Mouse (Mus musculus) embryonic facial prominence, embryonic 14.5 days (tissue): Measurements from ENCODE around the gene Gckr. TPM values are rescaled to one million over a fixed set of nuclear protein-coding genes. Genes with fewer than 3 reads are reported as not detected.
"Not testable (repeated sequence)": the region's sequence is repeated elsewhere in the genome, so short reads cannot be mapped to it uniquely, and the experiment has no call there.

ENCODE experiments used
- ATAC-seq: fragments of 200-750 bp; cut with Nextera tagmentation; 2 replicates; pipeline ENCODE4 v1.8.0; 2017; ENCODE audit warnings: low read depth, moderate number of reproducible peaks, moderate TSS enrichment
- DNase-seq: peaks from one replicate; pipeline ENCODE4 v3.0.0-alpha.2; 2015; ENCODE audit warnings: low spot score
- H3K27ac ChIP-seq: fragments of 300-500 bp; sonication (generic); replicated peaks from 2 replicates; pipeline ENCODE4 v1.5.1; 2014; ENCODE audit warnings: low read depth, mild to moderate bottlenecking, low read length, moderate library complexity
- H3K27me3 ChIP-seq: fragments of 300-500 bp; sonication (generic); replicated peaks from 2 replicates; pipeline ENCODE4 v1.6.1; 2014; ENCODE audit warnings: low read length; ENCODE audit not compliant: control insufficient read depth, insufficient read depth
- H3K36me3 ChIP-seq: fragments of 300-500 bp; sonication (generic); 2 replicates; pipeline ENCODE4 v1.6.1; 2014; ENCODE audit warnings: low read length, mixed read lengths; ENCODE audit not compliant: control insufficient read depth, insufficient read depth
- H3K4me1 ChIP-seq: fragments of 300-500 bp; sonication (generic); 2 replicates; pipeline ENCODE4 v1.6.1; 2014; ENCODE audit warnings: antibody characterized with exemption, low read length; ENCODE audit not compliant: control insufficient read depth, insufficient read depth
- H3K4me2 ChIP-seq: fragments of 300-500 bp; sonication (generic); 2 replicates; pipeline ENCODE4 v1.6.1; 2014; ENCODE audit warnings: low read depth, mild to moderate bottlenecking, low read length, moderate library complexity, mixed read lengths
- H3K4me3 ChIP-seq: fragments of 300-500 bp; sonication (generic); 2 replicates; pipeline ENCODE4 v1.5.1; 2014; ENCODE audit warnings: low read depth, mild to moderate bottlenecking, low read length
- H3K9ac ChIP-seq: fragments of 300-500 bp; sonication (generic); 2 replicates; pipeline ENCODE4 v1.6.1; 2014; ENCODE audit warnings: low read depth, mild to moderate bottlenecking, low read length, moderate library complexity, mixed read lengths
- H3K9me3 ChIP-seq: fragments of 300-500 bp; sonication (generic); 2 replicates; pipeline ENCODE4 v1.6.1; 2016; ENCODE audit warnings: low read length; ENCODE audit not compliant: control insufficient read depth
- WGBS: fragments of 180-500 bp; shearing (Covaris S2); extraction: QIAGEN DNeasy Blood & Tissue Kit; methylation state at CpG from one replicate; pipeline ENCODE4 v1.1.7; 2014; 5-methylcytosine and 5-hydroxymethylcytosine counted together
- polyA plus RNA-seq: library from polyadenylated mRNA; unstranded; fragments of >200 nt; fragmentation: Nextera tagmentation; extraction: Ambion mirVana; gene quantifications from 2 replicates; pipeline ENCODE4 v1.2.1, GENCODE M21; 2014

Gene Gckr
- polyA plus RNA-seq, 1 experiment from 2014 or later: 0.31 TPM

DNA sequence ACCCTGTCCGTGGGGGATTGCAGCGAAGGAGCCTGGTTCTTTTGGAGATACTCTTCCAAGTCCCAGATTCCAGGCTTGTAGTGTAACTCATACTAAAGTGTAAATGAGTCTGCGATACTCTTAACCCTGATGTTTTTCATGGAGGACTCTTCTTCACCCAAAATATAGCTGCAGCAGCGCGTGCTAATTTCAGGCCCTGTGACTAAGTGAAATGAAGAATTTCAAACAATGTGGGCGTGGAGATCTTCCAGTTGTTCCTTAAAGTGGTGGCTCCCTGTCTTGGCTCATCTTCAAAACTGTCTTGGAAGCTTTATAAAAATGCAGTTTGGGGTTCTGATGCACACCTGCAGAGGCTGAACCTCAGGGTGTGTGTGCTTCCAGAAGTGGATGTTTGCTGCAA, 5.8 kb downstream of the Gckr start:
- WGBS: 86% methylated on average over 6 of the region's 6 CpGs

DNA sequence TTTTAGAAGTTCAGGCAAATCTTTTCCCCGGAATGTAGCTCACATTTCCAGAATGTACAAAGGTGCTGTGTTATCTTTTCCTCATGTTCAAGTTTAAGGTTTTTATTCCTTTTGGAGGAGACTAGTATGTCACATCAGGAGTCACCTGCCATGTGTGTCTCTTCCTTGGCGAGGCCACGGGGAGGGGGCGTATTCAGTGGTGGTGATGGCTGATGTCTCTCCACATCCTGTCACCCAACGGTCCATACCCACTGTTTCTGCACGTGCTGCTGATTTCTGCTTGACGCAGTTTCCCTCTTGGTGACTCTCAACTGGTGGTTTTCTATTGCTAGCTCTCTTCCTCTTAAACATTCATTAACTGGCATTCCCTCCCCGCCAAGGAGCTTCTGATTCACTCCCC, 15.6 kb downstream of the Gckr start:
- ATAC-seq (no peak), DNase-seq (no peak)
- no peak overlapping the region for H3K27ac ChIP-seq
- no peak overlapping the region for H3K4me3 ChIP-seq
- H3K9me3 ChIP-seq: no peaks in the 10 kb centered on the region
- no peak overlapping the region for H3K9ac ChIP-seq
- H3K36me3 ChIP-seq: no peaks in the 10 kb centered on the region
- no peaks in the 10 kb centered on the region for H3K27me3 ChIP-seq
- WGBS: 85% methylated on average over 8 of the region's 8 CpGs
- no peak overlapping the region for H3K4me2 ChIP-seq
- no peaks in the 10 kb centered on the region for H3K4me1 ChIP-seq

More for the DNA sequence above, 5.8 kb downstream of the Gckr start:
- H3K27ac ChIP-seq: no peak overlapping the region
- H3K27me3 ChIP-seq: no peaks in the 10 kb centered on the region
- H3K4me1 ChIP-seq: no peaks in the 10 kb centered on the region
- H3K4me3 ChIP-seq: no peak overlapping the region
- H3K36me3 ChIP-seq: no peaks in the 10 kb centered on the region
- DNase-seq: peak; percentile 5
- H3K4me2 ChIP-seq: no peak overlapping the region
- ATAC-seq: no peak
- H3K9me3 ChIP-seq: 0 out of 2 replicates have a peak, but pooled peaks cover 5% of the 10 kb centered on the region
- H3K9ac ChIP-seq: no peak overlapping the region

DNA sequence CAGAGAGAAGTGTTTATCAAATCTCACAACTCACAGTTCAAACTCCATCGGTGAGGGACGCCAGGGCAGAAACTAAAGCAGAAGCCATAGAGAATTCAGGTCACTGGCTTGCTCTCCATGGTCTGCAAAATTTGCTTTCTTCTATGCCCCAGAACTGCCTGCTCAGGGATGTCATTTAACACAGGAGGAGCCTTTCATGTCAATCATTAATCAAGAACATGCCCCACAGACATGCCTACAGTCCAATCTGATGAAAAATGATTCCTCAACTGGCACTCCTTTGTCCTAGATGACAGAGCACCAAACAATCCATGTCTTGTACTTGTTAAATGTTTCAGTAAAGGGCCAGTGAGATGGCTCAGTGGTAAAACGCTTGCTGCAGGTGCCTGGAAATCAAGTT, 25.5 kb downstream of the Gckr start:
- Histone ChIP-seq H3K4me3 (no peak overlapping the region), H3K36me3 (no peaks in the 10 kb centered on the region), H3K9me3 (no peaks in the 10 kb centered on the region), H3K27ac (no peak overlapping the region), H3K27me3 (no peaks in the 10 kb centered on the region), H3K4me2 (no peak overlapping the region), H3K4me1 (no peaks in the 10 kb centered on the region), H3K9ac (no peak overlapping the region)
- ATAC-seq (no peak), DNase-seq (no peak)
- WGBS: 89% methylated on average over 3 of the region's 3 CpGs

DNA sequence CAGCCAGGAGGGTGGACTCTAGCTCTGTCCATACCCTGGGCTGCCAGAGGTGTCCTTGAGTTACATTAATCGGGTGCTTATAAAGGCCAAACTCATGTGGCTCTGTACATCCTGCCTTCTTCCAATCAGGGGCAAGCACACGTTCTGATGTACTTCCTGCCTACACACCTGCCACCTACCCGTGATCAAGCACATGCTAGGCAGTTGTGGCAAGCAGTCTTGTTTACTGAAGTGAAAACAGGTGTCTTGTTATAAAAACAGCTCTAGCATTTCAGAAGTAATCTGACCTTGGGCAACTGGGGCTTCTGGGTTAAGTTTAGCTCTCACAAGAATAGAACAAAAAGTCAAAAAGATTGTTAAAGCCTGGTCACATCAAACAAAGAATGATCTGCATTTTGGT, 26.8 kb downstream of the Gckr start:
- 48% methylated on average over 3 of the region's 3 CpGs for WGBS

DNA sequence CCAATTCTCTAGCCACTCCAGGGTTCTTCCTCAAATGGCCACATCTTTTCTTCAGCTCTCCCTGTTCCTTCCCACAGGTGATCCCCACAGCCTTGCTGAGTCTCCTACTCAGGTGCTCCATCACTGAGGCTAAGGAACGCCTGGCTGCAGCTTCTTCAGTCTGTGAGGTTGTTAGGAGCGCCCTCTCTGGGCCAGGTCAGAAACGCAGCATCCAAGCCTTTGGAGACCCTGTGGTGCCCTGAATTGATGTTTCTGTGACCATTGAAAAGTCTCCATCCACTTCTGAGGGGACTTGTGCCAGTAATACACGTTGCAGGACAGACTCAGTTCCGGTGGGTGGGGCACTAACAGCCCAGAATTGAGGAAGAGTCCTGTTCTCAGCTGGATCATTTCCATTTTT, 29.6 kb downstream of the Gckr start:
- 21% methylated on average over 5 of the region's 5 CpGs for WGBS
- no peak overlapping the region for H3K27ac ChIP-seq
- DNase-seq: no peak
- H3K4me1 ChIP-seq: no peaks in the 10 kb centered on the region
- H3K36me3 ChIP-seq: no peaks in the 10 kb centered on the region
- H3K27me3 ChIP-seq: no peaks in the 10 kb centered on the region
- ATAC-seq: no peak
- H3K4me3 ChIP-seq: no peak overlapping the region
- no peak overlapping the region for H3K4me2 ChIP-seq
- H3K9me3 ChIP-seq: no peaks in the 10 kb centered on the region
- no peak overlapping the region for H3K9ac ChIP-seq

More for the DNA sequence above, 26.8 kb downstream of the Gckr start:
- Histone ChIP-seq H3K27ac (no peak overlapping the region), H3K36me3 (no peaks in the 10 kb centered on the region), H3K4me1 (no peaks in the 10 kb centered on the region), H3K4me3 (no peak overlapping the region), H3K9me3 (no peaks in the 10 kb centered on the region), H3K9ac (no peak overlapping the region), H3K4me2 (no peak overlapping the region), H3K27me3 (no peaks in the 10 kb centered on the region)
- peak; percentile 2 for DNase-seq
- ATAC-seq: no peak

DNA sequence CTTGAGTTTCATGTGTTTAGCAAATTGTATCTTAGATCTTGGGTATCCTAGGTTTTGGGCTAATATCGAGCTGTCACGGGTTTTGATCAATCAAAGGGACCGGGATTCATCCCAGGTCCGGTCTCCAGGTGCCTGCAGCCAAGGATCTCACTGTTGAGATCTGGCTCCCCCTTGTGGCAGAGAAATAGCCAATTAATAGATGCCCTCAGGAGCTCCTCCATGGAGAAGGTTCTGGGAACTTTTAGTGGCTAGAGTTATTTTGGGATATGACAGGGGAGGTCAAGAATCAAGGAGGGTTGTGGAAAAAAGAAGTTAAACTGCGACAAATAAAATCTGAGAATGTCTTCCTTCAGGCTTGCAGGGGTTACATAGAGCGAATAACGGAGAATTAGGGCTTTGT, 31.0 kb downstream of the Gckr start:
- Histone ChIP-seq H3K4me3 (no peak overlapping the region), H3K27ac (no peak overlapping the region), H3K9ac (no peak overlapping the region), H3K9me3 (no peaks in the 10 kb centered on the region), H3K4me2 (no peak overlapping the region), H3K27me3 (no peaks in the 10 kb centered on the region), H3K4me1 (no peaks in the 10 kb centered on the region), H3K36me3 (no peaks in the 10 kb centered on the region)
- ATAC-seq (no peak), DNase-seq (peak; percentile 76)
- WGBS: 35% methylated on average over 7 of the region's 7 CpGs

DNA sequence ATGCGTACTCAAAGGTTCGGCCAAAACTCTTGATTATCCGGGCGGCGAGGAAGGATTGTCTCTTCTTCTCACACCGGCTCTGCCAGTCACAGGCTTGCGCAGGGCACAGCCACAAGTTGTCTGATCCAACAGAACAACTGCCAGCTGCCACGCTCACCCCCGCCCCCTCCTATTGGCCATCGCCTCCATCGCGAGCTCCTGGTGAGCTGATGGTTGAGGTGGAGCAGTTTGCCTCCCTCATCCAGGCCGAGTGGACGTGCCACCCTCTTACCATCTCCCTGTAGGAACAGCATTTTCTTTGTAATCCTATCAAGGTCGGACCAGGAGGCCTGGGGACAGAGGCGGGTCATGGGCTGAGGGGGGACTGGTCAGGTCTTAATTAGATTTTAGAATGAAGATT, 60.3 kb downstream of the Gckr start:
- WGBS: 78% methylated on average over 14 of the region's 16 CpGs
- not testable (repeated sequence) for H3K36me3 ChIP-seq, H3K4me3 ChIP-seq, H3K27ac ChIP-seq, ATAC-seq, DNase-seq, H3K4me1 ChIP-seq, H3K4me2 ChIP-seq, H3K9ac ChIP-seq, H3K27me3 ChIP-seq, H3K9me3 ChIP-seq

DNA sequence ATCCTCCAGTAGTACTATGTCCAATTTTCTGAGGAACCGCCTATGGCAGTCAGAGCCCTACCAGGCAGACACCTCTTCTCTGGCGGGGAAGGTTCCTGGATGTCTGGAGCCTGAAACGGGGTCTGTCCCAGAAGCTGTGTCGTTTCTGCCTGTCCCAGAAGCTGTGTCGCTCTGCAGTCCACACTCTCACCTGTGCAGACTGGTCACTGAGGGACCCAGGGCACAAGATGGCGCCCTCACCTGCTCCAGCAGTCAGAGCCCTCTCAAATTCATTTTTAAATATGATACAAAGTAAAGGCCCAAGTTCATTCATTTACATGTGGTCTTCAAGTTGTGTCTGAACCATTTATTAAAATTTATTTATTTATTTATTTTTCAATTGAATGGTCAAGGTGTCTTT, 63.7 kb downstream of the Gckr start:
- DNase-seq (no peak), ATAC-seq (no peak)
- 69% methylated on average over 6 of the region's 6 CpGs for WGBS
- Histone ChIP-seq H3K27ac (no peak overlapping the region), H3K27me3 (no peaks in the 10 kb centered on the region), H3K4me1 (no peaks in the 10 kb centered on the region), H3K36me3 (no peaks in the 10 kb centered on the region), H3K9me3 (no peaks in the 10 kb centered on the region), H3K4me3 (no peak overlapping the region), H3K9ac (no peak overlapping the region), H3K4me2 (no peak overlapping the region)
